Mouse (Mus musculus): Measurements from ENCODE around the gene Cdkn2c. TPM values are rescaled to one million over a fixed set of nuclear protein-coding genes. Genes with fewer than 3 reads are reported as not detected.

The Cdkn2c gene
- polyA plus RNA-seq, 1 experiment from 2014 or later, result 3.0 TPM

DNA sequence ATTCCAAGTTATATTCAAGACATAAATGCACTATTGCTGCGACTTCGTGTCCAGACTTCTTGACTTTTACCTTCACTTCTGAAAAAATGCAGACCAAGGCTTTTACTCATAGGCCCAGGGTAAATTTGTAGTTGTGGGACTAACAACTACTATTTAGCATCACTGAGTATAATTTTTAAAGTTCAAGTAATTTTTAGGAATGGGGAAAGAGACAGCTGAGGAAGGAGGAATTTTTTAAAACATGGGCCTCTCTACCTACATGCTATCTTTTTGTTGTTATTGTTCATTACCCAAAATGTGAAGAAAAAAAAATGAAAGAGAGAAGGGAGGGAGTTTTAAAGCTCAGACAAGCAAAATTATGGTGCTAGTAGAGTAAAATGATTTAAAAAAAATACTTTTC is 12.3 kb downstream of the Cdkn2c start:
- peaks cover 12% of the 10 kb centered on the region for H3K4me1 ChIP-seq (replicated peaks)
- H3K27ac ChIP-seq, result no peak overlapping the region
- no peaks in the 10 kb centered on the region for H3K9me3 ChIP-seq
- H3K27me3 ChIP-seq, result peaks cover 71% of the 10 kb centered on the region
- ATAC-seq (ENCODE audit: low FRiP score), result no peak
- 58% methylated on average over 2 of the region's 2 CpGs for WGBS
- no peak overlapping the region for H3K4me3 ChIP-seq
- H3K36me3 ChIP-seq, result no peaks in the 10 kb centered on the region
- H3K4me2 ChIP-seq, result no peak overlapping the region
- no peak overlapping the region for H3K9ac ChIP-seq

DNA sequence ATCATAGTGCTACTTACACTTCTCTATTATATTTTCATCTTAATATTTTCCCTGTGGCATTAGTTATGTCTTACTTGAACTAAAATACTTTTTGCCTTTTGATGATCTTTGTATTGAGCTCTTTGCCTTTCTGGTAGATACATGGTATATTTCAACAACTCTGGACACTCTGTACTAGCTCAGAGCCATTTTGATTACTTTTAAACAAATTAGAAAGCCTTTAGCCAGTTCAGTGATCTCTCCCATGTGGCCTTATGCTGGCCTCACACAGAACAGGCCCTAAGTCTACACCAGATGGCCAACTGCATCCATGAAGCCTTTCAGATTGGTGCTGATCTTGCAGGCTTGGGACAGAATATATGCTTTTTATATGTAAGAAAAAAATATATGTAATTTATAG is 13.7 kb downstream of the Cdkn2c start:
- Histone ChIP-seq H3K9ac (no peak overlapping the region), H3K27me3 (peaks cover 58% of the 10 kb centered on the region), H3K4me3 (no peak overlapping the region), H3K9me3 (no peaks in the 10 kb centered on the region), H3K4me1 (replicated peaks) (peaks cover 12% of the 10 kb centered on the region), H3K27ac (no peak overlapping the region), H3K4me2 (no peak overlapping the region), H3K36me3 (no peaks in the 10 kb centered on the region)
- ATAC-seq (ENCODE audit: low FRiP score), result no peak

DNA sequence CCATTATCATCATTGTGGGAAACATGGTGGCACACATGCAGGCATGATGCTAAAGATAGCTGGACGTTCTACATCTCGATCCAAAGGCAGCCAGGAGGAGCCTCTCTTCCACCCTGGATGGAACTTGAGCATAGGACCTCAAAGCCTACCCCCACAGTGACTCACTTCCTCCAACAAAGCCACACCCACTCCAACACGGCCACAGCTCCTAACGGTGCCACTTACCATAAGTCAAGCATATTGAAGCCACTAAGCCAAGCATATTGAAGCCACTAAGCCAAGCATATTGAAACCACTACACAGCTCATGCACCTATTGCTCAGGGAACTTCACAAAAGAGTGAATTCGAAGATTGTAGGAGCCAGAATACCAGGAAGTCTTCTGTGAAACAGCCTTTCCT is 17.7 kb downstream of the Cdkn2c start:
- Histone ChIP-seq H3K27me3 (peaks cover 21% of the 10 kb centered on the region), H3K9ac (no peak overlapping the region), H3K36me3 (no peaks in the 10 kb centered on the region), H3K4me2 (no peak overlapping the region), H3K4me1 (replicated peaks) (no peaks in the 10 kb centered on the region), H3K4me3 (no peak overlapping the region), H3K9me3 (no peaks in the 10 kb centered on the region), H3K27ac (no peak overlapping the region)
- WGBS, result 85% methylated on average over 5 of the region's 5 CpGs
- no peak for ATAC-seq (ENCODE audit: low FRiP score)

DNA sequence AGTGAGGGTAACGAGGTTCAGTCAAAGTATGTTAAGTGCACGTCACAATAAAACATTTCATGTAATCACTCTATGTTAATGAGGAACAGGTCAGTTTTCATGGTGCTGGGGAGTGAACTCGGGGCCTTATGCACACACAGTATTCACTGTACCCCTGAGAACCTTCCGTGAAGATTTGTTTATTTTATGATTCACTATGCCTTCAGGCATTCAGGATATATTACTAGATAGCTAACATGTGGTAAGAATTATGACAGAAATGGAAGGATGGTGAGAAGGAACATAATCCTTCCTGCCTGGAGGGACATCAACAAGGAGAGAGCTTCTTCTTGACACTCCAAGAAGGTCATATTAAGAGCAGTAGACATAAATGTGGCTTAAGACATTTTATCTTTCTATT is 19.7 kb downstream of the Cdkn2c start:
- no peaks in the 10 kb centered on the region for H3K9me3 ChIP-seq
- H3K9ac ChIP-seq, result no peak overlapping the region
- H3K4me3 ChIP-seq, result no peak overlapping the region
- 82% methylated on average over 4 of the region's 4 CpGs for whole genome bisulfite sequencing
- H3K27me3 ChIP-seq, result peaks cover 11% of the 10 kb centered on the region
- H3K36me3 ChIP-seq, result no peaks in the 10 kb centered on the region
- no peak overlapping the region for H3K4me2 ChIP-seq
- no peak overlapping the region for H3K27ac ChIP-seq
- ATAC-seq (ENCODE audit: low FRiP score), result no peak
- no peaks in the 10 kb centered on the region for H3K4me1 ChIP-seq (replicated peaks)

DNA sequence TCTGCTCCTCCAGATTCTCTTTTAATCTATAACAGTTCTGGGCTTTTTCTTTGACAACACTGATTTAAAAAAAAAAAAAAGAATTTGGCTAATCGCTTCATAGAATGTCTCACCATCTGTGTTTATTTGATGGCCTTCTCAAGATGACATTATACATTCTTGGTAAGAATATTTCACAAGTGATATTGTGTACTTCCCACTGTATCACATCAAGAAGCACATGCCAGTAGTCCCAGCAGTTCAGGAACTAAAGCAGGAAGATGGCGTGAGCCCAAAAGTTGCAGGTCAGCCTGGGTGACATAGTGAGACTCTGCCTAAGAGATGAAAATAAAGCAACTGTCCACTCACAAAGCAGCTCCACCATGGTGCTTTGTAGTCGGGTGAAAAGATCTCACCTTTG is 25.5 kb downstream of the Cdkn2c start:
- H3K4me1 ChIP-seq (replicated peaks), result no peaks in the 10 kb centered on the region
- no peaks in the 10 kb centered on the region for H3K36me3 ChIP-seq
- H3K27ac ChIP-seq, result no peak overlapping the region
- H3K9ac ChIP-seq, result no peak overlapping the region
- no peak overlapping the region for H3K4me3 ChIP-seq
- H3K9me3 ChIP-seq, result no peaks in the 10 kb centered on the region
- no peaks in the 10 kb centered on the region for H3K27me3 ChIP-seq
- WGBS, result 74% methylated on average over 3 of the region's 3 CpGs
- H3K4me2 ChIP-seq, result no peak overlapping the region
- no peak for ATAC-seq (ENCODE audit: low FRiP score)

DNA sequence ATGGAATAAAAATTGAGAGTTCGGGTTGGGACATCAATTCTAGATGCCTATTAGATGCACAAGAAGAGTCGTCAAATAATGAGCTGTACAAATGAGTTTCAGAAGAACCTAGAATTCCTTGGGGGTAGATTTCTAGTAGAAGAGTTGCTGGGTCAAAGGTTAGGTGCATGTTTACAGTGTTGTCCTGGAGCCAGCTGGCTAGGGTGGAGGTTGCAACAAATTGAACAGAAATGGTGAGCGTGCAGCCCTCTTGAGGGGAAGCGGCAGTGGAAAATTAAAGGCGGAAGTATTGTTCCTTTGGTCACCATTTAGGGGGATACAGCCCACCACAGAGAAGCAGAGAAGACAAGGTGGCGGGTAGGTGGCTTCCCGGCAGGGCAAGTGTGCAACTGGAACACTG is 26.8 kb downstream of the Cdkn2c start:
- no peaks in the 10 kb centered on the region for H3K9me3 ChIP-seq
- no peak overlapping the region for H3K9ac ChIP-seq
- 95% methylated on average over 7 of the region's 7 CpGs for WGBS
- no peak overlapping the region for H3K4me2 ChIP-seq
- H3K27me3 ChIP-seq, result no peaks in the 10 kb centered on the region
- H3K27ac ChIP-seq, result no peak overlapping the region
- no peaks in the 10 kb centered on the region for H3K36me3 ChIP-seq
- H3K4me1 ChIP-seq (replicated peaks), result no peaks in the 10 kb centered on the region
- no peak for ATAC-seq (ENCODE audit: low FRiP score)
- H3K4me3 ChIP-seq, result no peak overlapping the region

DNA sequence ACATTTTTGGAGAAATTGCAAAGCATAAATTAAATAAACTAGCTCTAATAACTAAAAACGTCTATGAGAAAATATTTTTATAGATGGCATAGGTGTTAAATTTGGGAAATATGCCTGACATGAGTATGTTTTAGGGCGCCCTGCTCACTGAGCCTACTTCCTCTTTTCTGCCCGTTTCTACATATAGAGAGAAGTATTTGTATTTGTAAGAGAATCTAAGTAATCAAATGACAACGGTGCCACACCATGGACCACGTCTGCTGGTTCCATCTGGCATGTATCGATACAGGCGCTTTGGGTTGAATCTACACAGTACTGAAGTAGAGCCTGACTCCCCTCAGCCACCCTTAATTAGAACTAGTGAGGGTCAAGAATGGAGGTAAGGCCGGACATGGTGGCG is 27.6 kb downstream of the Cdkn2c start:
- Histone ChIP-seq H3K9ac (no peak overlapping the region), H3K4me1 (replicated peaks) (no peaks in the 10 kb centered on the region), H3K27me3 (no peaks in the 10 kb centered on the region), H3K4me2 (no peak overlapping the region), H3K36me3 (no peaks in the 10 kb centered on the region), H3K27ac (no peak overlapping the region), H3K9me3 (no peaks in the 10 kb centered on the region), H3K4me3 (no peak overlapping the region)
- 93% methylated on average over 9 of the region's 9 CpGs for WGBS
- no peak for ATAC-seq (ENCODE audit: low FRiP score)

DNA sequence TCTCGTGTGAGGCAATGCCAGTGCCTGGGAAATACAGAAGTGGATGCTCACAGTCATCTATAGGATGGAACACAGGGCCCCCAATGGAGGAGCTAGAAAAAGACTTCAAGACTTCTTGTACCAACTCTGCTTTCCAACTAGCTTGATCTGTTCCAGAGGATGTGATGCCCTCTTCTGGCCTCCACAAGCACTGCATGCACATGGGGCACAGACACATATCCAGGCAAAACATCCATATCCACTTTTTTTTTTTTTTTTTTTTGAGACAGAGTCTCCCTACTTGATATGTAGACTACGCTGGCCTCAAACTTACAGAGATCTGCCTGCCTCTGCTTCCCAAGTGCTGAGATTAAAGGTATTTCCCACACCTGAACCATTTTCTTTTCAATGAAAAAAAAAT is 32.0 kb downstream of the Cdkn2c start:
- no peak overlapping the region for H3K27ac ChIP-seq
- WGBS, result 94% methylated on average over 2 of the region's 2 CpGs
- no peaks in the 10 kb centered on the region for H3K27me3 ChIP-seq
- H3K4me3 ChIP-seq, result no peak overlapping the region
- no peaks in the 10 kb centered on the region for H3K4me1 ChIP-seq (replicated peaks)
- no peak overlapping the region for H3K4me2 ChIP-seq
- H3K36me3 ChIP-seq, result no peaks in the 10 kb centered on the region
- no peaks in the 10 kb centered on the region for H3K9me3 ChIP-seq
- ATAC-seq (ENCODE audit: low FRiP score), result no peak
- no peak overlapping the region for H3K9ac ChIP-seq

DNA sequence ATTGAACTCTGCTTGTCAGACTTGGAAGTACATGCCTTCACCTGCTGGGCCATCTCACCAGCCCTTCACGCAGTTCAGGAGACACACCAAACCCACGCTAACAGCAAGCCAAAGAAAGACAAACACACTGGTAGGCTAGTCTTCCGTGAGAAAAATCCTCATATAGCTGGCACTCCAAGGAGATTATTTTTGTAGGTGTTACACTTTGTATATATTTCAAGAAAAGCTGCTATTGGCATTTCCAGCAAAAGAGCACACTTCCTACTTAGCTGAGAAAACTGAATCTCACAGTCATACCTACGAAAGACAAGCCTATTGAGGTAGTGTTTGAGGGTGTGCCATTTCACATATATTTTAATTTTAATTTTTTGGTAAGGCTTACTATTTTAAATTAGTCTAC is 36.0 kb downstream of the Cdkn2c start:
- H3K27me3 ChIP-seq, result no peaks in the 10 kb centered on the region
- H3K4me1 ChIP-seq (replicated peaks), result no peaks in the 10 kb centered on the region
- WGBS, result 87% methylated on average over 4 of the region's 4 CpGs
- no peaks in the 10 kb centered on the region for H3K9me3 ChIP-seq
- H3K4me2 ChIP-seq, result no peak overlapping the region
- ATAC-seq (ENCODE audit: low FRiP score), result no peak
- no peak overlapping the region for H3K4me3 ChIP-seq
- no peak overlapping the region for H3K9ac ChIP-seq
- H3K36me3 ChIP-seq, result no peaks in the 10 kb centered on the region
- H3K27ac ChIP-seq, result no peak overlapping the region

DNA sequence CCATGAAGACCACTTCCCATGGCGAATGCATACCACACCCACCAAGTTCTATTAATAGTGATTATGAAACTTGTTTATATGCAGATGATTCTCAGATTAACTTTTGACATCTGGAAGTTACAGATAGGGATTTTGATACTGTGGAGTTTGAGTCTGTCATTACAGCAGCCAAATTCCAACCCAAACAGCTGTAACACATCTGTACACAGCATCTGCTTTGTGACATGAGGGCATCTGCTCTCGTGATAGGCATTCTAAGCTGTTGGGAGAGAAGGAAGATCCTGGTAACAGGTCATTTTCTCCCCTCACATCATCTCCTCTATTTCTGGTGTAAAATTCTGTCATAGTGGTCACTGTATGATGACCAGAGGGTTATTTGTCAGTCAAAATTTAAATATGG is 36.8 kb downstream of the Cdkn2c start:
- 74% methylated on average over 2 of the region's 2 CpGs for WGBS
- H3K4me3 ChIP-seq, result no peak overlapping the region
- ATAC-seq (ENCODE audit: low FRiP score), result no peak

DNA sequence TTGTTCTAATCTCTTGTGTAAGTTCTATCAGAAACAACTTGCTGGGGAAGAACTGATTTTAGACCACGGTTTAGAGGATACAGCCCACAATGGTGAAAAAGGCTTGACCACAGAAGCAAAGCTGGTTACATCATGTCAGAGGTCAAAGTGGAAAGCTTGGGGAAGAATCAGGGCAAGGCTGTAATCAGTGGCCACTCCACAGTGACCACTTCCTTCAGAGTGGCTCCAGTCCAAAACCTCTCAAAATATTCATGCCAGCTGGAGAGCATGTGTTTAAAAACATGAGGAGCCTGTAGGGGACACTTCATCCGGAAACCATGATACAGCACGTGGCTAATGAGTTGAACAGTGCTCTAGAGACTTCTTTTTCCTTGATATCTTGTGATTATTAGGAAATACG is 54.4 kb downstream of the Cdkn2c start:
- no peak for ATAC-seq (ENCODE audit: low FRiP score)
- no peaks in the 10 kb centered on the region for H3K4me1 ChIP-seq (replicated peaks)
- WGBS, result 80% methylated on average over 4 of the region's 4 CpGs

More for the DNA sequence above, 36.8 kb downstream of the Cdkn2c start:
- no peaks in the 10 kb centered on the region for H3K4me1 ChIP-seq (replicated peaks)
- H3K27me3 ChIP-seq, result no peaks in the 10 kb centered on the region
- H3K9ac ChIP-seq, result no peak overlapping the region
- H3K9me3 ChIP-seq, result no peaks in the 10 kb centered on the region
- no peaks in the 10 kb centered on the region for H3K36me3 ChIP-seq
- no peak overlapping the region for H3K27ac ChIP-seq
- H3K4me2 ChIP-seq, result no peak overlapping the region

More for the DNA sequence above, 54.4 kb downstream of the Cdkn2c start:
- Histone ChIP-seq H3K9ac (no peak overlapping the region), H3K27me3 (no peaks in the 10 kb centered on the region), H3K4me2 (no peak overlapping the region), H3K4me3 (no peak overlapping the region), H3K9me3 (no peaks in the 10 kb centered on the region), H3K36me3 (no peaks in the 10 kb centered on the region), H3K27ac (no peak overlapping the region)

Measured in hindbrain, embryonic 13.5 days (tissue).